Mouse (Mus musculus) MEL (cell line): ENCODE data around the gene Mmp15. TPM values are rescaled to one million over a fixed set of nuclear protein-coding genes. Genes with fewer than 3 reads are reported as not detected.
A peak's percentile ranks its signal among the peaks of the same experiment; 100 is the strongest.

Experiments
- DNase-seq: peaks from one replicate; pipeline ENCODE4 v3.0.0; 2011; ENCODE audit warnings: low read depth, low spot score
- H3K27ac ChIP-seq: 2 replicates; pipeline ENCODE4 v1.5.1; 2012; ENCODE audit warnings: low read depth, mild to moderate bottlenecking, control low read depth, low read length, moderate library complexity; ENCODE audit not compliant: control insufficient read depth
- H3K27me3 ChIP-seq, 2 experiments: fragments of 150-350 bp in 1 of 2; sonication (generic) in 1 of 2; 2 replicates each; pipeline ENCODE4 v1.6.1; 2012; ENCODE audit warnings: low read length in 2 of 2, mild to moderate bottlenecking in 2 of 2, improper control_type of control experiment in 1 of 2, moderate library complexity in 1 of 2; ENCODE audit not compliant: insufficient read depth in 2 of 2, control insufficient read depth in 1 of 2
- H3K36me3 ChIP-seq, 2 experiments: 2 replicates each; pipeline ENCODE4 v1.6.1; 2012 to 2014; ENCODE audit warnings: low read length in 2 of 2, improper control_type of control experiment in 1 of 2, inconsistent platforms in 1 of 2, mild to moderate bottlenecking in 1 of 2; ENCODE audit not compliant: insufficient read depth in 2 of 2, control insufficient read depth in 1 of 2
- H3K4me1 ChIP-seq, 2 experiments: fragments of 150-350 bp in 1 of 2; sonication (generic) in 1 of 2; 2 replicates each; pipeline ENCODE4 v1.6.1; 2012; ENCODE audit warnings: low read length in 2 of 2, improper control_type of control experiment in 1 of 2, mild to moderate bottlenecking in 1 of 2; ENCODE audit not compliant: insufficient read depth in 2 of 2, control insufficient read depth in 1 of 2
- H3K4me3 ChIP-seq, 2 experiments: fragments of 150-350 bp in 1 of 2; sonication (generic) in 1 of 2; 2 replicates each; pipeline ENCODE4 v1.5.1; 2012; ENCODE audit warnings: low read depth in 2 of 2, low read length in 2 of 2, mild to moderate bottlenecking in 2 of 2, moderate library complexity in 2 of 2, control low read depth in 1 of 2, improper control_type of control experiment in 1 of 2; ENCODE audit not compliant: control insufficient read depth in 1 of 2, insufficient read depth in 1 of 2
- H3K79me2 ChIP-seq: 2 replicates; pipeline ENCODE4 v1.6.1; 2012; ENCODE audit warnings: mild to moderate bottlenecking, low read length, moderate library complexity; ENCODE audit not compliant: control insufficient read depth, poor library complexity, insufficient read depth
- H3K9ac ChIP-seq: 2 replicates; pipeline ENCODE4 v1.6.1; 2012; ENCODE audit warnings: low read depth, mild to moderate bottlenecking, control low read depth, low read length, moderate library complexity; ENCODE audit not compliant: control insufficient read depth, poor library complexity, severe bottlenecking
- H3K9me3 ChIP-seq: fragments of 150-350 bp; sonication (generic); replicated peaks from 2 replicates; pipeline ENCODE4 v1.6.1; 2012; ENCODE audit warnings: mild to moderate bottlenecking, low read length, improper control_type of control experiment, moderate library complexity; ENCODE audit not compliant: insufficient read depth
- BHLHE40 ChIP-seq: IDR thresholded peaks from 2 replicates; pipeline ENCODE4 v1.6.1; 2012; ENCODE audit warnings: low read depth, mild to moderate bottlenecking, inconsistent platforms, low read length, improper control_type of control experiment, borderline replicate concordance
- CHD1 ChIP-seq: IDR thresholded peaks from 2 replicates; pipeline ENCODE4 v1.6.1; 2012; ENCODE audit warnings: low read depth, mild to moderate bottlenecking, inconsistent platforms, low read length, improper control_type of control experiment
- E2F4 ChIP-seq: IDR thresholded peaks from 2 replicates; pipeline ENCODE4 v1.6.1; 2011; ENCODE audit warnings: low read depth, low read length, improper control_type of control experiment, borderline replicate concordance
- EP300 ChIP-seq, 2 experiments: IDR thresholded peaks; 2 replicates each; pipeline ENCODE4 v1.6.1; 2011; ENCODE audit warnings: improper control_type of control experiment in 2 of 2, low read length in 2 of 2, low read depth in 1 of 2, mild to moderate bottlenecking in 1 of 2
- GATA1 ChIP-seq: IDR thresholded peaks from 2 replicates; pipeline ENCODE4 v1.6.1; 2011; ENCODE audit warnings: low read depth, low read length, improper control_type of control experiment
- HCFC1 ChIP-seq: IDR thresholded peaks from 2 replicates; pipeline ENCODE4 v1.6.1; 2012; ENCODE audit warnings: low read depth, mild to moderate bottlenecking, inconsistent platforms, low read length, improper control_type of control experiment, moderate library complexity
- MEF2A ChIP-seq: IDR thresholded peaks from 2 replicates; pipeline ENCODE4 v1.6.1; 2014; ENCODE audit warnings: low read depth, mild to moderate bottlenecking, inconsistent platforms, low read length, improper control_type of control experiment; ENCODE audit not compliant: poor library complexity, insufficient replicate concordance, severe bottlenecking; ENCODE audit errors: extremely low read depth
- MYC ChIP-seq: IDR thresholded peaks from 2 replicates; pipeline ENCODE4 v1.6.1; 2011; ENCODE audit warnings: low read depth, mild to moderate bottlenecking, low read length, improper control_type of control experiment, moderate library complexity
- POLR2AphosphoS5 ChIP-seq: IDR thresholded peaks from 2 replicates; pipeline ENCODE4 v1.6.1; 2012; ENCODE audit warnings: low read depth, borderline replicate concordance, mild to moderate bottlenecking, inconsistent platforms, low read length, moderate library complexity, mixed read lengths
- TBP ChIP-seq: IDR thresholded peaks from 2 replicates; pipeline ENCODE4 v1.8.0; 2011; ENCODE audit warnings: low read depth, low read length, improper control_type of control experiment
- TCF12 ChIP-seq: IDR thresholded peaks from 2 replicates; pipeline ENCODE4 v1.6.1; 2014; ENCODE audit warnings: low read depth, mild to moderate bottlenecking, inconsistent platforms, low read length, improper control_type of control experiment, moderate library complexity
- UBTF ChIP-seq: IDR thresholded peaks from 2 replicates; pipeline ENCODE4 v1.6.1; 2012; ENCODE audit warnings: low read depth, mild to moderate bottlenecking, inconsistent platforms, low read length, improper control_type of control experiment, moderate library complexity, borderline replicate concordance; ENCODE audit not compliant: insufficient read depth
- USF1 ChIP-seq: IDR thresholded peaks from 2 replicates; pipeline ENCODE4 v1.6.1; 2014; ENCODE audit warnings: low read depth, mild to moderate bottlenecking, inconsistent platforms, low read length, improper control_type of control experiment, moderate library complexity
- ZC3H11A ChIP-seq: IDR thresholded peaks from 2 replicates; pipeline ENCODE4 v1.6.1; 2012; ENCODE audit warnings: low read depth, mild to moderate bottlenecking, inconsistent platforms, low read length, improper control_type of control experiment
- ZKSCAN1 ChIP-seq: IDR thresholded peaks from 2 replicates; pipeline ENCODE4 v1.6.1; 2012; ENCODE audit warnings: low read depth, mild to moderate bottlenecking, inconsistent platforms, low read length, improper control_type of control experiment, moderate library complexity
- ZNF384 ChIP-seq: IDR thresholded peaks from 2 replicates; pipeline ENCODE4 v1.6.1; 2012; ENCODE audit warnings: low read depth, mild to moderate bottlenecking, inconsistent platforms, low read length, improper control_type of control experiment
- polyA plus RNA-seq, 2 experiments: library from polyadenylated mRNA; stranded (reverse) in 1 of 2; unstranded in 1 of 2; fragments of >175 nt in 1 of 2; fragments of >200 nt in 1 of 2; gene quantifications; 2 replicates each; pipeline versions ENCODE4 v1.2.1 to v1.2.4; 2012; ENCODE audit warnings: low replicate concordance in 2 of 2, low read depth in 1 of 2; ENCODE audit not compliant: insufficient read length in 2 of 2, insufficient read depth in 1 of 2, missing spikeins in 1 of 2
- total RNA-seq: library from RNA; depleted of rRNA; stranded (reverse); fragments of 300-350 nt; gene quantifications from 2 replicates; pipeline ENCODE4 v1.2.3, GENCODE M21; 2012

The Mmp15 gene
- total and polyA plus RNA-seq, 3 experiments: 0.01 TPM; not detected in 2

- Histone ChIP-seq H3K27me3 (no peaks in the 10 kb centered on the region), H3K4me1 (peaks cover 0 to 6% of the 10 kb centered on the region in 2 experiments; a peak in 2 of 4 replicates), H3K36me3 (no peaks in the 10 kb centered on the region), H3K9me3 (no peaks in the 10 kb centered on the region), H3K9ac (no peak overlapping the region), H3K79me2 (no peaks in the 10 kb centered on the region), H3K27ac (no peak overlapping the region), H3K4me3 (no peak overlapping the region)
- no peak for DNase-seq
- TF ChIP-seq ZNF384: no peak
- TF ChIP-seq MEF2A: no peak
- TF ChIP-seq ZC3H11A: no peak
- TF ChIP-seq TBP: no peak
- TF ChIP-seq ZKSCAN1: no peak
- no peak for TF ChIP-seq MYC
- no peak for TF ChIP-seq POLR2AphosphoS5
- no peak for TF ChIP-seq CHD1
- no peak for TF ChIP-seq E2F4
- no peak for TF ChIP-seq TCF12
- no peak for TF ChIP-seq USF1
- TF ChIP-seq UBTF: no peak
- no peak for TF ChIP-seq EP300 (IDR thresholded peaks at IDR 0.05; ENCODE audit: low read depth in 1 of 2, low read length in 2 of 2)
- no peak for TF ChIP-seq HCFC1
Measured at GRCm38 (mm10) chr8:95354606-95355005, 2.5 kb downstream of the Mmp15 start.

DNA sequence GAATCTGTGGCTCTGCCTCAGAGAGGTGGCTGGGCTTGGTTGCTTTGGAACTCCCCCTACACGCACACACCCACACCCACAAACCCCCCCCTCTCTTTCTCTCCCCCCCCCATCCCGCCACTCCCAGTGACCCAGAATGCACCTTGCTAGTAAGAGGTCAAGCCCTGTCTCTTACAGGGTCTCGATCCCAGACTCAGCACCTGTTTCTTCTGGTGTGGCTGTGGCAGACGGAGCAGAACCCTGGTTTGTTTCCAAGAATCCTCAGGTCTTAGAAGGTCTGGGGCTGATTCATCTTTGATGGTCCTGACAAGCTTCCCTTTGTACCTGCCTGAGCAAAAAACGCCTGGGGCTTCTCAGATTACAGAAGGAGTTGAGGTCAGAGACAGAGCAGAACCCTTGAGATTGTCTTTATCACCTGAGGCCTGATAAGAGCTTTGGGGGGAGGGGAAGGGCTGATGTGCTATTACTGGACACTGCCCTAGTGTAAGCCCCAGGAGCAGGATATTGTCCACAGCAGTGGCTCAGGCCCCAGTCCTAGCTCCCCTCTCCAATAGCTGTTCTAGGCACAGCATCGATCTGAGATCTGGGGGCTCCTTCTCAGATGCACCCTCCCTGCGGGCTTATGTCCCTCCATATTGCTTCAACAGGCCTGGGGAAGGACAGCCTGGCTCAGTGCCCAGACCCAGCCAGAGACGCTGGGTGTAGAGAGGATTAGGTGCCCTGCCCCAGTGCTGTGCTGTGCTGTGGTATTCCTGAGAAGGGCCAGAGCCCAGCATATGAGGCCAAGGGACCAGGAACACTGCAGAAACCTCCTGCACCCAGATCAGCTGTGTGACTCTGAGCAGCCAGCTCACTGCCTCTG lies 6.7 kb downstream of the Mmp15 start:
- no peaks in the 10 kb centered on the region for H3K9me3 ChIP-seq
- no peaks in the 10 kb centered on the region for H3K27me3 ChIP-seq
- DNase-seq: no peak
- H3K27ac ChIP-seq: no peak overlapping the region
- TF ChIP-seq GATA1 (peak; percentile 25; the same call in 1 of the 2 replicates), BHLHE40 (no peak)
- H3K36me3 ChIP-seq: no peaks in the 10 kb centered on the region
- no peaks in the 10 kb centered on the region for H3K79me2 ChIP-seq
- no peak overlapping the region for H3K4me3 ChIP-seq
- H3K9ac ChIP-seq: no peak overlapping the region
- H3K4me1 ChIP-seq: peaks cover 0 to 10% of the 10 kb centered on the region in 2 experiments; a peak in 2 of 4 replicates
